Mouse (Mus musculus) kidney, postnatal 0 days (tissue): Measurements from ENCODE around the gene Anpep. TPM values are rescaled to one million over a fixed set of nuclear protein-coding genes. Genes with fewer than 3 reads are reported as not detected.
"Not testable (repeated sequence)": the region's sequence is repeated elsewhere in the genome, so short reads cannot be mapped to it uniquely, and the experiment has no call there.

Source experiments
- ATAC-seq: fragments of 200-750 bp; cut with Nextera tagmentation; replicated peaks from 2 replicates; pipeline ENCODE4 v1.8.0; 2017; ENCODE audit warnings: low read depth, moderate number of reproducible peaks, moderate TSS enrichment, moderate library complexity; ENCODE audit not compliant: low FRiP score
- DNase-seq: peaks from one replicate; pipeline ENCODE4 v3.0.0-alpha.2; 2016; ENCODE audit warnings: low spot score
- H3K27ac ChIP-seq: fragments of 300-500 bp; sonication (generic); 2 replicates; pipeline ENCODE4 v1.5.1; 2014; ENCODE audit warnings: mild to moderate bottlenecking
- H3K27me3 ChIP-seq: fragments of 300-500 bp; sonication (generic); 2 replicates; pipeline ENCODE4 v1.6.1; 2014; ENCODE audit warnings: low read length, mixed read lengths; ENCODE audit not compliant: insufficient read depth
- H3K36me3 ChIP-seq: fragments of 300-500 bp; sonication (generic); 2 replicates; pipeline ENCODE4 v1.6.1; 2014; ENCODE audit warnings: low read length, mixed read lengths; ENCODE audit not compliant: insufficient read depth
- H3K4me1 ChIP-seq: fragments of 300-500 bp; sonication (generic); replicated peaks from 2 replicates; pipeline ENCODE4 v1.6.1; 2014; ENCODE audit warnings: antibody characterized with exemption, low read length, mixed read lengths; ENCODE audit not compliant: insufficient read depth
- H3K4me2 ChIP-seq: fragments of 300-500 bp; sonication (generic); 2 replicates; pipeline ENCODE4 v1.6.1; 2014; ENCODE audit warnings: mild to moderate bottlenecking, low read length, moderate library complexity, mixed read lengths
- H3K4me3 ChIP-seq: fragments of 300-500 bp; sonication (generic); replicated peaks from 2 replicates; pipeline ENCODE4 v1.5.1; 2014; ENCODE audit warnings: low read depth, low read length
- H3K9ac ChIP-seq: fragments of 300-500 bp; sonication (generic); 2 replicates; pipeline ENCODE4 v1.6.1; 2014; ENCODE audit warnings: low read depth, low read length
- H3K9me3 ChIP-seq: fragments of 300-500 bp; sonication (generic); replicated peaks from 2 replicates; pipeline ENCODE4 v1.6.1; 2016; ENCODE audit warnings: low read length, inconsistent platforms, mixed read lengths
- CTCF ChIP-seq: IDR thresholded peaks from 2 replicates; pipeline ENCODE4 v1.5.1; 2016; ENCODE audit warnings: antibody characterized with exemption, low read depth, mild to moderate bottlenecking, moderate library complexity
- WGBS: fragments of 180-500 bp; shearing (Covaris S2); extraction: QIAGEN DNeasy Blood & Tissue Kit; methylation state at CpG from one replicate; pipeline ENCODE4 v1.1.7; 2014; 5-methylcytosine and 5-hydroxymethylcytosine counted together
- polyA plus RNA-seq: library from polyadenylated mRNA; unstranded; fragments of >200 nt; fragmentation: Nextera tagmentation; extraction: Ambion mirVana; gene quantifications from 2 replicates; pipeline ENCODE4 v1.2.1, GENCODE M21; 2015

Gene Anpep
- polyA plus RNA-seq, 1 experiment from 2014 or later: 265 TPM

DNA sequence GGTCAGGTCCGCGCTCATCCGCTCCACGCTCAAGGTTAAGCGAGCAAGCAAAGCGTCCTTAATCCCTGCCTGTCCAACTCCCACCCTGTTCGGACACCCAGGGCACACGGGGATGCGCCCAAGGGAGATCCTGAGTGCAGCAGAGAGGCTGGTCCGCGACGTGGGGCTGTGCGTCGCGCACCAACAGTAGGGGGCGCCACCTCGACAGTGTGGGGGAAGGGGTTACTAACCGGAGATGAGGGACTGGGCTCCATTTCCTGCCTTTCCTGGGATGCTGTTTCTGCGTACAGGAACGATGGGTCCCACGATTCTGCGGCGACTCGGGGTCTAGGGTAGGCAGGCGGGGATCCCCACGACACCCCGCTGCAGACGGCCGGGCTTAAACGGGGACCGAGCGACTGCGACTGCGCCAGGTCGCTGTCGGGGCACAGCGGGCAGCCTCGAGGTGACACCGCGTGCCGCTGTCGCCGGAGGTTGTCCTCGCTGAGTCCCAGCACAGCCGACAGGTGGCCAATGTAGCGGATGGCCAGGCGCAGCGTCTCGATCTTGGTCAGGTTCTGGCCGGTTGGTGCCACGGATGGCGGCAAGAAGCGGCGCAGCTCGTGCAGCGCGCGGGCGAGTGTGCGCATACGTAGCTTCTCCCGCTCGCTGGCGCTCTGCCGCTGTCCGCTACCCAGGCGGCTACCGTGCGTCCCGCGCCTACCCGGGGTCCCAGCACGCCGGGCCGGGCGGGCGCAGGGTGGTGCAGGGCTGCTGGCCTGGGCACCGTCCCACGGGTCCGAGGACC, 68.0 kb downstream of the Anpep start:
- H3K9ac ChIP-seq: peak overlapping the region; percentile 51

DNA sequence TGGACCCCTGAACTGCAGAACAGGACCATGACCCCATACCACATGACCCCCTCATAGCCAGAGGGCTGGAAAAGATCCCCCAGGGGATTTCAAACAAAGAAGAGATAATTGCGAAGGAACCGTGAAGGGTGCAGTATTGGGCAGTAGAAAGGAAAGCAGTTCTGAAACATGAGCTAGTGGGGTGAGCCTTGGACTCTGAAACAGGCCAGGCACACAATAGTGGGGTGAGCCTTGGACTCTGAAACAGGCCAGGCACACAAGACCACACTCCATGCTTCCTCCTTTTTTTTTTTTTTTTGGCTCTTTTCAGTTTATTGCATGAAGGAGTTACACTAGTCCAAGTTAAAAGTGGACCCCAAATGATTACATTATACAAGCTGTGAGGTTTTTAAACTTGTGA, 71.0 kb downstream of the Anpep start:
- H3K4me3 ChIP-seq, ATAC-seq, H3K4me2 ChIP-seq, H3K9me3 ChIP-seq, H3K36me3 ChIP-seq, H3K9ac ChIP-seq, H3K27ac ChIP-seq, DNase-seq: not testable (repeated sequence)
- Histone ChIP-seq H3K4me1 (peaks cover 12% of the 10 kb centered on the region), H3K27me3 (peaks cover 25% of the 10 kb centered on the region)
- WGBS: 45% methylated on average over 2 of the region's 2 CpGs

More for the DNA sequence above, 68.0 kb downstream of the Anpep start:
- H3K9me3 ChIP-seq: no peaks in the 10 kb centered on the region
- no peaks in the 10 kb centered on the region for H3K36me3 ChIP-seq
- peak overlapping the region; percentile 65 for H3K4me2 ChIP-seq
- H3K4me1 ChIP-seq: peaks cover 12% of the 10 kb centered on the region
- ATAC-seq (peak; percentile 65), DNase-seq (peak; percentile 32)
- under 1% methylated on average over 80 of the region's 80 CpGs for WGBS
- peak; percentile 63 for TF ChIP-seq CTCF
- H3K27ac ChIP-seq: no peak overlapping the region
- H3K27me3 ChIP-seq: peaks cover 25% of the 10 kb centered on the region
- peak overlapping the region; percentile 37 for H3K4me3 ChIP-seq

- WGBS: 16% methylated on average over 6 of the region's 6 CpGs
- Histone ChIP-seq H3K9me3 (no peaks in the 10 kb centered on the region), H3K27ac (no peak overlapping the region), H3K36me3 (no peaks in the 10 kb centered on the region), H3K27me3 (0 out of 2 replicates have a peak, but pooled peaks cover 5% of the 10 kb centered on the region), H3K4me3 (no peak overlapping the region), H3K9ac (no peak overlapping the region), H3K4me1 (no peaks in the 10 kb centered on the region), H3K4me2 (no peak overlapping the region)
- peak; percentile 85 for DNase-seq
- peak; percentile 62 for ATAC-seq
- TF ChIP-seq CTCF: peak; percentile 75
Measured at GRCm38 (mm10) chr7:79786295-79786694, 74.6 kb downstream of the Anpep start.

- TF ChIP-seq CTCF: no peak
- DNase-seq (no peak), ATAC-seq (no peak)
- Histone ChIP-seq H3K4me1 (0 out of 2 replicates have a peak, but pooled peaks cover 5% of the 10 kb centered on the region), H3K4me2 (no peak overlapping the region), H3K36me3 (no peaks in the 10 kb centered on the region), H3K27me3 (no peaks in the 10 kb centered on the region), H3K9me3 (no peaks in the 10 kb centered on the region), H3K4me3 (no peak overlapping the region), H3K27ac (no peak overlapping the region), H3K9ac (no peak overlapping the region)
- 73% methylated on average over 2 of the region's 2 CpGs for WGBS
Measured at GRCm38 (mm10) chr7:79782516-79782855, 78.4 kb downstream of the Anpep start.

DNA sequence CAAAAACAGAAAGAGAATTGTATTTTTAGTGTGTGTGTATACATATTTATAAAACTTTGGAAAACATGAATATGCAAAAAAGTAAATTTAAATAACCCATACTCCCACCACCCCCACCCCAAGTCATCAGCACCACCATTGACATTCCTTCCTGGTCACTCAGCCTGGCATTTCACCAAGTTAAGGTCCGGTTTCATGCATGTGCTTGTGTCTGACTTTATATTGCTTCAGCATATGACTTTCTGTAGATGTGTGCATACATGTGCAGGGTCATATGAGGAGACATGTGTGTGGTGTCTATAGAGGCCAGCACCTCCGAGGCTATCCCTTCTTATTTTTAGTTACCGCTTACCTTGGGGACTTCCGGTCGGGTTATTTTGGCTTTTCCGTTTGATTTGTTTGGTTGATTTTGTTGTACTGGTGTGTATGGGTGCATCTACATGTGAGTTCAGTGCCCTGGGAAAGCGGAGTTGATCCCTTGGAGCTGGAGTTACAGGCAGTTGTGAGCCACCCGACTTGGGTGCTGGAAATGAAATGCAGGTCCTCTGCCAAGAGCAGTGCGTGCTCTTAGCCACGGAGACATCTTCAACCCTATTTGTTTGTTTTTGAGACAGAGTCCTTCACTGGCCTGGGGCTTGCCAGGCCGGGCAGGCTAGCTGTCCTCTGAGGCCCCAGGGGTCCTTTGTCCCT, 78.9 kb downstream of the Anpep start:
- no peak for TF ChIP-seq CTCF
- H3K36me3 ChIP-seq: no peaks in the 10 kb centered on the region
- ATAC-seq: no peak
- H3K4me3 ChIP-seq: no peak overlapping the region
- H3K27ac ChIP-seq: no peak overlapping the region
- no peak for DNase-seq
- H3K9me3 ChIP-seq: no peaks in the 10 kb centered on the region
- H3K9ac ChIP-seq: no peak overlapping the region
- 0 out of 2 replicates have a peak, but pooled peaks cover 5% of the 10 kb centered on the region for H3K4me1 ChIP-seq
- H3K27me3 ChIP-seq: no peaks in the 10 kb centered on the region
- no peak overlapping the region for H3K4me2 ChIP-seq
- 79% methylated on average over 11 of the region's 11 CpGs for WGBS
